Mouse (Mus musculus) myocyte (in vitro differentiated cells): ENCODE data around the gene Ifitm5.

ENCODE experiments used
- MAX ChIP-seq: IDR thresholded peaks from one replicate; pipeline ENCODE4 v1.6.1; 2011; ENCODE audit warnings: low read depth, mild to moderate bottlenecking, control low read depth
- MYOD1 ChIP-seq, 3 experiments: IDR thresholded peaks; one replicate each; pipeline ENCODE4 v1.6.1; 2011; ENCODE audit warnings: control low read depth in 2 of 3, low read depth in 2 of 3, mild to moderate bottlenecking in 2 of 3, moderate library complexity in 1 of 3; ENCODE audit not compliant: insufficient read length in 2 of 3, control insufficient read depth in 1 of 3
- POLR2A ChIP-seq: IDR thresholded peaks from one replicate; pipeline ENCODE4 v1.6.1; 2011; ENCODE audit warnings: low read depth, mild to moderate bottlenecking, control low read depth, moderate library complexity; ENCODE audit not compliant: insufficient read length
- POLR2AphosphoS2 ChIP-seq: IDR thresholded peaks from one replicate; pipeline ENCODE4 v1.6.1; 2011; ENCODE audit warnings: low read depth, control low read depth; ENCODE audit not compliant: insufficient read length

DNA sequence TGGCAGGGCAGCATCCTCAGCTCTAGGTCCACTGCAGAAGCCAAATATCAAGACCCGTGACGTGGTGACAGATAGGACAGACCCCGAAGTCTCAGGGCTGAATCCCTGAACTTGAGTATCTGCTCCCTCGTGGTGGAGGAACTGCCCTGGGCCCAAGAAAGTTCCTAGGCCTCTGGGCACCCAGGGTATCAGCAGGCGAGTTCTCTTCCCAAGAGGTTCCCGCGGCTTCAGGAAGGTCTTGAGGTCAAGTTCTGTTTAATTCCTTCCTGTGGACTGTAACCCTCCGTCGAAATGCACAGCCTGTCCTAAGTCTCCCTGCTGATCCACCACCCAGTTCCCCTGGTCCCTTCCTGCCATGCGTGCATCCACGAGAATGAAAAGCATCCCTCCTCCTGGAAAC lies 3.0 kb upstream of the Ifitm5 start:
- TF ChIP-seq POLR2A (no peak), MAX (no peak), MYOD1 (IDR thresholded peaks at IDR 0.05; ENCODE audit: control insufficient read depth in 1 of 3, insufficient read length in 2 of 3, low read depth in 2 of 3) (no peak), POLR2AphosphoS2 (no peak)
